Mouse (Mus musculus): ENCODE results near the gene Ankrd11.

DNA sequence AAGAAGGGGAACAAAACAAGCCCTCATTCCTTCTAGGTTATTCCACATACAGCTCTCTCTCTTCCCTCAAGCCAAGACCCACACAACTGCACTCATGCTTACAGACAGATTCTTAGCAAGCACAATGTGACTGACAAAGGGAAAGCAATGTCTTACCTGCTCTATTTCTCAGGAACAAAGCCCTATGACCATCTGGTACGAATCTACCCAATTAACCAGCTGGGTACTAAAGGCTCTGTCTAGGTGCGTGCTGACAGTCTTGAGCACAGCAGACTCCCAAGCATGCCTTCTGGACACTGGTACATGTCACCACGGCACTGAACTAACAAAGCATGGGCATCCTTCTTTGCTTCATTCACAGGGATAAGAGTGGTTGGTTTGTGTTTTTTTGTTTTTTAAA, 103.9 kb downstream of the Ankrd11 start:
- TF ChIP-seq TCF3 (IDR thresholded peaks at IDR 0.05; ENCODE audit: insufficient read length, low read depth) (no peak), MYOG (IDR thresholded peaks at IDR 0.05; ENCODE audit: control insufficient read depth in 1 of 3, insufficient read depth in 1 of 3, insufficient read length in 2 of 3, low read depth in 2 of 3) (no peak), USF1 (IDR thresholded peaks at IDR 0.05; ENCODE audit: low read depth) (no peak), POLR2A (IDR thresholded peaks at IDR 0.05; ENCODE audit: insufficient read length, low read depth) (no peak), CEBPB (IDR thresholded peaks at IDR 0.05; ENCODE audit: insufficient read depth, poor library complexity, severe bottlenecking) (no peak), E2F4 (IDR thresholded peaks at IDR 0.05; ENCODE audit: insufficient read depth) (no peak), POLR2AphosphoS2 (IDR thresholded peaks at IDR 0.05; ENCODE audit: insufficient read length, low read depth) (no peak), MAX (IDR thresholded peaks at IDR 0.05; ENCODE audit: low read depth) (no peak), SRF (IDR thresholded peaks at IDR 0.05; ENCODE audit: control insufficient read depth, insufficient read length, low read depth) (no peak), TCF12 (IDR thresholded peaks at IDR 0.05; ENCODE audit: insufficient read depth, poor library complexity, severe bottlenecking) (no peak), MYOD1 (IDR thresholded peaks at IDR 0.05; ENCODE audit: control insufficient read depth in 1 of 3, insufficient read length in 2 of 3, low read depth in 2 of 3) (no peak)

Data from myocyte (in vitro differentiated cells).